Mouse (Mus musculus) E14TG2a.4 (cell line): Measurements from ENCODE around the gene Dync1li2.

Experiments
- CTCF ChIP-seq: conservative IDR thresholded peaks from 2 replicates; pipeline ENCODE4 v1.5.1; 2014; ENCODE audit warnings: low read length
- NANOG ChIP-seq: IDR thresholded peaks from 2 replicates; pipeline ENCODE4 v1.6.1; 2014; ENCODE audit warnings: borderline replicate concordance, low read length, mixed read lengths

- TF ChIP-seq CTCF (no peak), NANOG (no peak)
These were observed 68.6 kb downstream of the Dync1li2 start for GRCm38 (mm10) chr8:104374269-104374668.
